Mouse (Mus musculus) CH12.LX (cell line): ENCODE data around the gene Ctdspl.

ENCODE experiments used
- CHD1 ChIP-seq: IDR thresholded peaks from 2 replicates; pipeline ENCODE4 v1.6.1; 2012; ENCODE audit warnings: low read depth, low read length, improper control_type of control experiment, inconsistent platforms
- EP300 ChIP-seq: IDR thresholded peaks from 2 replicates; pipeline ENCODE4 v1.6.1; 2011; ENCODE audit warnings: low read length, improper control_type of control experiment
- JUND ChIP-seq: conservative IDR thresholded peaks from 2 replicates; pipeline ENCODE4 v1.6.1; 2011; ENCODE audit warnings: low read depth, low read length, improper control_type of control experiment
- NELFE ChIP-seq: IDR thresholded peaks from 2 replicates; pipeline ENCODE4 v1.6.1; 2011; ENCODE audit warnings: low read depth, low read length, improper control_type of control experiment
- POLR2A ChIP-seq: IDR thresholded peaks from 2 replicates; pipeline ENCODE4 v1.6.1; 2011; ENCODE audit warnings: low read depth, mild to moderate bottlenecking, improper control_type of control experiment, low read length
- POLR2AphosphoS2 ChIP-seq: IDR thresholded peaks from 2 replicates; pipeline ENCODE4 v1.6.1; 2011; ENCODE audit warnings: low read depth, low read length, improper control_type of control experiment
- RAD21 ChIP-seq: IDR thresholded peaks from 2 replicates; pipeline ENCODE4 v1.6.1; 2011; ENCODE audit warnings: low read depth, mild to moderate bottlenecking, low read length, improper control_type of control experiment, moderate library complexity
- SIN3A ChIP-seq: IDR thresholded peaks from 2 replicates; pipeline ENCODE4 v1.6.1; 2012; ENCODE audit warnings: low read length, improper control_type of control experiment, inconsistent platforms

DNA sequence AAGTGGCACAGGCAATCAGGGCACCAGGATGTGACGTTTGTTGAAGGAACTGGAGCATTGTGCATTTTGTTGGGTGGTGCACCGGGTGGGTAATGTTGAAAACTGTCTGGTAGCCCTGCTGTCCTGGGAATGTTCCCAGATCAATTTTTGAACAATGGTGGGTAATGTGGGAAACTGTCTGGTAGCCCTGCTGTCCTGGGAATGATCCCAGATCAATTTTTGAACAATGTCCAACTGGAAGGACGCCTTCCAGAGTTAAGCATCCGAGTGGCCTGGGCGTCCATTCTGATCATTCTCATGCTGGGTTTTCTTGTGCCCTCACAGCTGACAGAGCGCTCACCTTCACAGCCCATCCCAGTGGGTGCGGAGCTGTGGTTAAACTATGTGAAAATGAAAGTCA is 101.1 kb downstream of the Ctdspl start:
- TF ChIP-seq NELFE, result no peak
- no peak for TF ChIP-seq POLR2A
- TF ChIP-seq SIN3A, result no peak
- no peak for TF ChIP-seq RAD21
- no peak for TF ChIP-seq EP300
- no peak for TF ChIP-seq POLR2AphosphoS2
- no peak for TF ChIP-seq CHD1
- no peak for TF ChIP-seq JUND
